Mouse (Mus musculus) midbrain, postnatal 0 days (tissue): Measurements from ENCODE around the gene Hopx. TPM values are rescaled to one million over a fixed set of nuclear protein-coding genes. Genes with fewer than 3 reads are reported as not detected.

ENCODE experiments used
- ATAC-seq: fragments of 200-750 bp; cut with Nextera tagmentation; 2 replicates; pipeline ENCODE4 v1.8.0; 2017; ENCODE audit warnings: moderate number of reproducible peaks, mild to moderate bottlenecking, moderate TSS enrichment, moderate library complexity; ENCODE audit not compliant: low FRiP score
- DNase-seq: peaks from one replicate; pipeline ENCODE4 v3.0.0-alpha.2; 2015; ENCODE audit warnings: low spot score
- H3K27ac ChIP-seq: fragments of 300-500 bp; sonication (generic); 2 replicates; pipeline ENCODE4 v1.5.1; 2014; ENCODE audit warnings: low read depth, mild to moderate bottlenecking, low read length, mixed read lengths
- H3K27me3 ChIP-seq: fragments of 300-500 bp; sonication (generic); 2 replicates; pipeline ENCODE4 v1.6.1; 2014; ENCODE audit warnings: low read length, control low read depth, mixed read lengths; ENCODE audit not compliant: insufficient read depth
- H3K36me3 ChIP-seq: fragments of 300-500 bp; sonication (generic); 2 replicates; pipeline ENCODE4 v1.6.1; 2014; ENCODE audit warnings: low read length, control low read depth, mixed read lengths; ENCODE audit not compliant: insufficient read depth
- H3K4me1 ChIP-seq: fragments of 300-500 bp; sonication (generic); 2 replicates; pipeline ENCODE4 v1.6.1; 2014; ENCODE audit warnings: mild to moderate bottlenecking, control low read depth, antibody characterized with exemption, low read length, mixed read lengths; ENCODE audit not compliant: insufficient read depth
- H3K4me2 ChIP-seq: fragments of 300-500 bp; sonication (generic); 2 replicates; pipeline ENCODE4 v1.6.1; 2014; ENCODE audit warnings: low read depth, mild to moderate bottlenecking, low read length, mixed read lengths; ENCODE audit not compliant: poor library complexity, severe bottlenecking
- H3K4me3 ChIP-seq: fragments of 300-500 bp; sonication (generic); 2 replicates; pipeline ENCODE4 v1.5.1; 2014; ENCODE audit warnings: low read depth, mild to moderate bottlenecking, low read length, moderate library complexity
- H3K9ac ChIP-seq: fragments of 300-500 bp; sonication (generic); replicated peaks from 2 replicates; pipeline ENCODE4 v1.6.1; 2014; ENCODE audit warnings: mild to moderate bottlenecking, low read length, moderate library complexity, mixed read lengths; ENCODE audit not compliant: poor library complexity, severe bottlenecking
- H3K9me3 ChIP-seq: fragments of 300-500 bp; sonication (generic); 2 replicates; pipeline ENCODE4 v1.6.1; 2016; ENCODE audit warnings: low read length, control low read depth
- CTCF ChIP-seq: IDR thresholded peaks from 2 replicates; pipeline ENCODE4 v1.5.1; 2016; ENCODE audit warnings: antibody characterized with exemption, mild to moderate bottlenecking
- WGBS: fragments of 180-500 bp; shearing (Covaris S2); extraction: QIAGEN DNeasy Blood & Tissue Kit; methylation state at CpG from one replicate; pipeline ENCODE4 v1.1.7; 2014; 5-methylcytosine and 5-hydroxymethylcytosine counted together
- polyA plus RNA-seq: library from polyadenylated mRNA; unstranded; fragments of >200 nt; fragmentation: Nextera tagmentation; extraction: Ambion mirVana; gene quantifications from 2 replicates; pipeline ENCODE4 v1.2.1, GENCODE M21; 2015
- total RNA-seq: library from RNA; depleted of rRNA; stranded (reverse); fragments of >200 nt; gene quantifications from 2 replicates; pipeline ENCODE4 v1.2.3, GENCODE M21; 2014; rRNA removed

Gene Hopx
- total RNA-seq (9.1 and 20.8 TPM in 2 replicates), polyA plus RNA-seq (1.4 and 1.8 TPM in 2 replicates)

DNA sequence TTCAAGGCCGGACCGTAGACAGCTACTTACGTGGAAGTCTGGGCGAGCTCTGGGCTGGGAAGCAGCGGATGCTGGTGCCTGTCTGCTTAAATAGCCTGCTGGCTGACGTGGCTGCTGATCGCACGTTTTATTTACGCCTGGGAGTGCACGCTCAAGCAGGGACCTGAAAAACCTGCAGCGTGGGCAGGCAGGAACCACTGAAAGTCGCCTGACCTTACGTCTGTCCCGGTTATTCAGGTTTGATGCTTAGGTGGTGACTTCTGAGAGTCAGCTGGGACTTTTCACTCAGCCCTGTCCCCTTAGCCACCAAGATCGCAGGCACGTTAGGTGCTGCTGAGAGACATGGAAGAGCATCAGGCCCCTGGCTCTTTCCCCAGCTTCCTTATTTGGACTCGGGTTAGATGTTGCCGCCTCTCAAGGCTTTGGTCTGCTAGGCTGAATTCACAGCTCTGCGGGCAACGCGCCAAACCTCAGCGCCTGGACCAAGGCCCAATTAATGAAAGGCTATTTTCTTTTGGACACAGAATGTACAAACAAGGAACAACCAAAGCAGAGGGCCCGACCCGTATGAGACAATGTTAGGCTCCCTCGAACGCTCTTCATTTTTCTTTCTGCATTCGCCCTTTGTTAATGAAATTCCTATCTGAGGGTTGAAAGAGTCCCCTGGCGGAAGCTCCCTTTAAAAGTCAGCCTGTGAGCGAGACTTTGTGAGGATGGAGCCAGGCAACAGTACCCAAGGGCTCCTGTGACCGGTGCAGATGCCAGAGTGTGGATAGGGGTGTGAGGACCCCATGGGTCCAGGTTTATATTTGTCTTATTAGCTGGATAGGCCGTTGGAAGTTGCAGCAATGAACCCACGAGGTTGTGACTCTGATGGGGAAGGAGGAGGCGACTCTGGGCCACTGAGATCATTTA is at the start of gene Hopx:
TSS of gene Hopx (minus strand) at position 305 of the 915 bp plus-strand sequence.
- WGBS: 38% methylated on average over 33 of the region's 33 CpGs
- no peak for TF ChIP-seq CTCF
- Histone ChIP-seq H3K36me3 (no peaks in the 10 kb centered on the region), H3K27ac (no peak within 1 kb of the TSS), H3K4me2 (peak within 1 kb of the TSS; percentile 2; the same call in 1 of the 2 replicates), H3K4me1 (no peaks in the 10 kb centered on the region), H3K27me3 (peaks cover 29% of the 10 kb centered on the region; the same call in 1 of the 2 replicates), H3K9me3 (no peaks in the 10 kb centered on the region), H3K9ac (no peak within 1 kb of the TSS), H3K4me3 (no peak within 1 kb of the TSS)
- DNase-seq (peak; percentile 86), ATAC-seq (peak; percentile 52; the same call in 1 of the 2 replicates)

DNA sequence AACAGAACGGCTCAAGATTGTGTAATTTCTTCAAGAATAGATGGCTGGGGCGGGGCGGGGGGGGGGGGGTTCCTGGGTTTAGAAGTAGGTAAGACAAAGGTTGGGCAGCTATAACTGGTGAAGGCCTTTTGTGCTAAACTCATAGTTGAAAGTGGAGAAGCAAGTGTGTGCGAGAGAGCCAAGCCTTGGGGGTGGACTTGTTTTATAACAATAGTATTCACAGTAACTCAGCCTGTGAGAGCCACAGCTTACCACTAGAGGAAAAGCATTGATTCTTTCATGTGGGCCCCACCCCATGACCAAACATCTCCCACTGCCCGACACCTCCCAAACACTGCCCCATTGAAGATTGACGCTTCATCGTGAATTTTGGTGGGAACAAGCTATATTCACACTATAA is 48.7 kb upstream of the Hopx start:
- DNase-seq: no peak
- Histone ChIP-seq H3K9ac (no peak overlapping the region), H3K4me3 (no peak overlapping the region), H3K27me3 (no peaks in the 10 kb centered on the region), H3K4me2 (no peak overlapping the region), H3K4me1 (no peaks in the 10 kb centered on the region), H3K36me3 (no peaks in the 10 kb centered on the region), H3K27ac (no peak overlapping the region), H3K9me3 (no peaks in the 10 kb centered on the region)
- 85% methylated on average over 7 of the region's 7 CpGs for WGBS
- no peak for ATAC-seq
- no peak for TF ChIP-seq CTCF

DNA sequence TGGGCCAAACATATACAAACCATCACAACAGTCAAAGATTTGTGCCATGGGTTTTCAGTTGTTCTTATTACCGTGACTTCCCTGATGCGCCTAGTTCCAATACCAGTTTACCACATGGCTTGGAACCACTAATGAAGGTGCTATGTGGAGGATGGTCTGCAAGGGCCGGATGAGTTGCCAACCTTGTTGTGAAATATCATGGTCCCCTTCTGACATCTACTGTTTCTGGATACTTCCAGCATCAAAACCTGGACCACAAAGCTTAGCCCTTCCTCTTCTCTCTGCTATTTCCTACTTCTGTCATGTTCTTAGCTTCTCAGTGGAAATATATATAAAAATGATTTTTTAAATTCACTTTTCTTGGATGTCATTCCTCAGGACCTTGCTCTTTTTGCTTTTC is 47.6 kb upstream of the Hopx start:
- Histone ChIP-seq H3K27me3 (no peaks in the 10 kb centered on the region), H3K9me3 (no peaks in the 10 kb centered on the region)
- TF ChIP-seq CTCF: no peak

DNA sequence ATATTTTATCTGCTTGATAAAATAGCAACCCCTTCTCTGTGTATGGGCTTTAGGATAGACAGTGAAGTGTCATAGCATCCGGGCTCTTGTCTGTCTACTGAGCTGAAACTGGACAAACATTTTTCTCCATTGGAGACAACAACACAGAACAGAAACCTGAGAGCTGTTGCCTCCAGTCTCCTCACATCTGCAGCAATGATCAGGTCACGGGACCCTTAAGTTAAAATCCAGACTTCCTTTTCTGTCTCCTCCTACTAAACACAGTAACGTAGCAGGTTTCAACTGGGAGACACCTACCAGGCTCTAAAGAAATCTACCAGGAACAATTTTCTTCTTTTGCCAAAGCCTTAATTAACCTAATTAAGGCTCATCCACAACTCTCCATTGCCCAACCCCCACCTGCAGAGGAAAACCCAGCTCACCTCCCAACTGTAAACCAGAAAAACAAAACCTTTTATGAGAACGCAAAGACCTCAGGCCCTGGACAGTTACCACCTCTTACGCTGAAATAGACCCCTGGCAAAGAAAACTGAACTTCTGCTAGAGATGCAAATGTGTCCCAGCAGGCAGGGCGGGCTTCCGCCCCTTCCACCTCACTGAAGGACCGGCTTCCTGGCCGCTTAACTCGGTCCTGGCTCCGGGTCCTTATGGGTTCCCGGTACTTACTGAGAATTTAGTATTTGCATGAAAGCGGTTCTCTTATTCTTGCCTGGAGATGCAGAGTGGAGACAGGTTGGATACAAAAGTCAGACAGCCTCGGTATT is 43.0 kb upstream of the Hopx start:
- H3K9ac ChIP-seq: no peak overlapping the region
- H3K27me3 ChIP-seq: no peaks in the 10 kb centered on the region
- no peaks in the 10 kb centered on the region for H3K9me3 ChIP-seq
- ATAC-seq (no peak), DNase-seq (no peak)
- no peak overlapping the region for H3K27ac ChIP-seq
- H3K36me3 ChIP-seq: no peaks in the 10 kb centered on the region
- H3K4me3 ChIP-seq: no peak overlapping the region
- H3K4me2 ChIP-seq: no peak overlapping the region
- WGBS: 52% methylated on average over 14 of the region's 14 CpGs
- H3K4me1 ChIP-seq: no peaks in the 10 kb centered on the region
- TF ChIP-seq CTCF: no peak

More for the DNA sequence above, 47.6 kb upstream of the Hopx start:
- Histone ChIP-seq H3K4me3 (no peak overlapping the region), H3K9ac (no peak overlapping the region), H3K4me1 (no peaks in the 10 kb centered on the region), H3K36me3 (no peaks in the 10 kb centered on the region), H3K27ac (no peak overlapping the region), H3K4me2 (no peak overlapping the region)
- DNase-seq (no peak), ATAC-seq (no peak)
- 95% methylated on average over 3 of the region's 3 CpGs for WGBS

DNA sequence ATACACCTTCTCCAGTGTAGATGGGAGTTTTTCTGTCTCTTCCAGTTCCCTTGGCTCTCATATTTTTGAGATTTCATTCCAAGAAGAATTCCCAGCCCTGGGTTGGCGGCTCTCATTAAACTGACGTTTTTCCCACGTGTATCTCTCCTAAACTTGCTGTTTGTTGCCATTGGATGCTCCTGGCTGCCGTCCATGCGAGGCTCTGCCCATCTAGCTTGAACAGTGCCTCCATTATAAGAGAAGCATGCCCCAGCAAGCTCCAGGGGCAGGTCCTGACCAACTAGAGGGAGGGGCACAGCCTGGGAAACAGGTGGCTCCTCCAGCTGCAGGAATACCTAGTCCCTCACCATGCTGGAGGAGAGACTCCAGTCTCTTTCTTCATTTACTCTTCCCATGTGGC is 42.0 kb upstream of the Hopx start:
- WGBS: 50% methylated on average over 5 of the region's 5 CpGs
- H3K27me3 ChIP-seq: no peaks in the 10 kb centered on the region
- no peak overlapping the region for H3K4me2 ChIP-seq
- peak; percentile 50 for DNase-seq
- H3K9me3 ChIP-seq: no peaks in the 10 kb centered on the region
- no peak overlapping the region for H3K4me3 ChIP-seq
- H3K4me1 ChIP-seq: no peaks in the 10 kb centered on the region
- H3K36me3 ChIP-seq: no peaks in the 10 kb centered on the region
- H3K27ac ChIP-seq: no peak overlapping the region
- H3K9ac ChIP-seq: no peak overlapping the region
- TF ChIP-seq CTCF: no peak
- no peak for ATAC-seq
